Mouse (Mus musculus): ENCODE data around the gene Smg7. TPM values are rescaled to one million over a fixed set of nuclear protein-coding genes. Genes with fewer than 3 reads are reported as not detected.

The Smg7 gene
- 23.0 and 23.1 TPM in 2 replicates for polyA plus RNA-seq (2015; fragmentation: Nextera tagmentation; extraction: Ambion mirVana)

GRCm38 (mm10) chr1:152901765-152902664 is at the start of gene Smg7:
Smg7 (minus strand) TSS chr1:152902646.
- Histone ChIP-seq H3K4me3 (replicated peaks; ENCODE audit: low read depth, low read length) (peak within 1 kb of the TSS; percentile 99), H3K27ac (peak within 1 kb of the TSS; percentile 99), H3K9me3 (replicated peaks; ENCODE audit: low read length) (no peaks in the 10 kb centered on the region), H3K4me2 (ENCODE audit: low read length) (peak within 1 kb of the TSS; percentile 95), H3K4me1 (replicated peaks; ENCODE audit: insufficient read depth, low read length) (peaks cover 12% of the 10 kb centered on the region), H3K9ac (ENCODE audit: low read depth, low read length) (peak within 1 kb of the TSS; percentile 93), H3K27me3 (ENCODE audit: insufficient read depth, low read length) (no peaks in the 10 kb centered on the region), H3K36me3 (ENCODE audit: insufficient read depth, low read length) (no peaks in the 10 kb centered on the region)
- peak; percentile 69 for DNase-seq (ENCODE audit: low spot score)
- peak; percentile 21 for ATAC-seq (replicated peaks; ENCODE audit: low FRiP score, low read depth)
- WGBS: under 1% methylated on average over 66 of the region's 93 CpGs
- no peak for TF ChIP-seq CTCF (IDR thresholded peaks at IDR 0.05; ENCODE audit: low read depth)

GRCm38 (mm10) chr1:152942977-152943376 is 40.5 kb upstream of the Smg7 start:
- no peak for DNase-seq (ENCODE audit: low spot score)
- H3K27ac ChIP-seq: no peak overlapping the region
- H3K9me3 ChIP-seq (replicated peaks; ENCODE audit: low read length): no peaks in the 10 kb centered on the region
- no peaks in the 10 kb centered on the region for H3K4me1 ChIP-seq (replicated peaks; ENCODE audit: insufficient read depth, low read length)
- H3K27me3 ChIP-seq (ENCODE audit: insufficient read depth, low read length): no peaks in the 10 kb centered on the region
- ATAC-seq (replicated peaks; ENCODE audit: low FRiP score, low read depth): no peak
- H3K36me3 ChIP-seq (ENCODE audit: insufficient read depth, low read length): no peaks in the 10 kb centered on the region
- H3K4me2 ChIP-seq (ENCODE audit: low read length): no peak overlapping the region
- no peak for TF ChIP-seq CTCF (IDR thresholded peaks at IDR 0.05; ENCODE audit: low read depth)
- WGBS: 54% methylated on average over 4 of the region's 4 CpGs
- no peak overlapping the region for H3K4me3 ChIP-seq (replicated peaks; ENCODE audit: low read depth, low read length)
- H3K9ac ChIP-seq (ENCODE audit: low read depth, low read length): no peak overlapping the region

GRCm38 (mm10) chr1:152936365-152936764 is 33.9 kb upstream of the Smg7 start:
- DNase-seq (ENCODE audit: low spot score) (no peak), ATAC-seq (replicated peaks; ENCODE audit: low FRiP score, low read depth) (no peak)
- Histone ChIP-seq H3K27me3 (ENCODE audit: insufficient read depth, low read length) (no peaks in the 10 kb centered on the region), H3K27ac (no peak overlapping the region), H3K9ac (ENCODE audit: low read depth, low read length) (no peak overlapping the region), H3K9me3 (replicated peaks; ENCODE audit: low read length) (no peaks in the 10 kb centered on the region), H3K36me3 (ENCODE audit: insufficient read depth, low read length) (no peaks in the 10 kb centered on the region), H3K4me3 (replicated peaks; ENCODE audit: low read depth, low read length) (no peak overlapping the region), H3K4me1 (replicated peaks; ENCODE audit: insufficient read depth, low read length) (no peaks in the 10 kb centered on the region), H3K4me2 (ENCODE audit: low read length) (no peak overlapping the region)
- TF ChIP-seq CTCF (IDR thresholded peaks at IDR 0.05; ENCODE audit: low read depth): no peak
- WGBS: 93% methylated on average over 5 of the region's 5 CpGs

GRCm38 (mm10) chr1:152935476-152935875 is 33.0 kb upstream of the Smg7 start:
- H3K4me3 ChIP-seq (replicated peaks; ENCODE audit: low read depth, low read length): no peak overlapping the region
- no peaks in the 10 kb centered on the region for H3K4me1 ChIP-seq (replicated peaks; ENCODE audit: insufficient read depth, low read length)
- no peak for TF ChIP-seq CTCF (IDR thresholded peaks at IDR 0.05; ENCODE audit: low read depth)
- no peak overlapping the region for H3K27ac ChIP-seq
- H3K36me3 ChIP-seq (ENCODE audit: insufficient read depth, low read length): no peaks in the 10 kb centered on the region
- WGBS: 58% methylated on average over 6 of the region's 6 CpGs
- DNase-seq (ENCODE audit: low spot score): no peak
- no peak overlapping the region for H3K4me2 ChIP-seq (ENCODE audit: low read length)
- ATAC-seq (replicated peaks; ENCODE audit: low FRiP score, low read depth): no peak
- no peaks in the 10 kb centered on the region for H3K9me3 ChIP-seq (replicated peaks; ENCODE audit: low read length)
- no peak overlapping the region for H3K9ac ChIP-seq (ENCODE audit: low read depth, low read length)
- no peaks in the 10 kb centered on the region for H3K27me3 ChIP-seq (ENCODE audit: insufficient read depth, low read length)

GRCm38 (mm10) chr1:152933962-152934361 is 31.5 kb upstream of the Smg7 start:
- ATAC-seq (replicated peaks; ENCODE audit: low FRiP score, low read depth): no peak; the same call in 1 of the 2 replicates
- Histone ChIP-seq H3K27me3 (ENCODE audit: insufficient read depth, low read length) (no peaks in the 10 kb centered on the region), H3K4me2 (ENCODE audit: low read length) (no peak overlapping the region), H3K4me1 (replicated peaks; ENCODE audit: insufficient read depth, low read length) (no peaks in the 10 kb centered on the region), H3K27ac (no peak overlapping the region), H3K36me3 (ENCODE audit: insufficient read depth, low read length) (no peaks in the 10 kb centered on the region), H3K4me3 (replicated peaks; ENCODE audit: low read depth, low read length) (no peak overlapping the region), H3K9me3 (replicated peaks; ENCODE audit: low read length) (no peaks in the 10 kb centered on the region), H3K9ac (ENCODE audit: low read depth, low read length) (no peak overlapping the region)
- 44% methylated on average over 11 of the region's 11 CpGs for WGBS
- peak; percentile 47 for DNase-seq (ENCODE audit: low spot score)
- TF ChIP-seq CTCF (IDR thresholded peaks at IDR 0.05; ENCODE audit: low read depth): no peak

- Histone ChIP-seq H3K4me1 (replicated peaks; ENCODE audit: insufficient read depth, low read length) (no peaks in the 10 kb centered on the region), H3K27me3 (ENCODE audit: insufficient read depth, low read length) (no peaks in the 10 kb centered on the region), H3K4me2 (ENCODE audit: low read length) (no peak overlapping the region), H3K9me3 (replicated peaks; ENCODE audit: low read length) (no peaks in the 10 kb centered on the region), H3K27ac (no peak overlapping the region), H3K9ac (ENCODE audit: low read depth, low read length) (no peak overlapping the region), H3K4me3 (replicated peaks; ENCODE audit: low read depth, low read length) (no peak overlapping the region), H3K36me3 (ENCODE audit: insufficient read depth, low read length) (no peaks in the 10 kb centered on the region)
- no peak for DNase-seq (ENCODE audit: low spot score)
- TF ChIP-seq CTCF (IDR thresholded peaks at IDR 0.05; ENCODE audit: low read depth): no peak
- ATAC-seq (replicated peaks; ENCODE audit: low FRiP score, low read depth): no peak
- WGBS: 68% methylated on average over 3 of the region's 3 CpGs
These were observed 19.3 kb upstream of the Smg7 start for GRCm38 (mm10) chr1:152921786-152922185.

All from kidney, postnatal 0 days (tissue).